Mouse (Mus musculus): ENCODE measurements around the gene Sgip1. TPM values are rescaled to one million over a fixed set of nuclear protein-coding genes. Genes with fewer than 3 reads are reported as not detected.
A peak's percentile ranks its signal among the peaks of the same experiment; 100 is the strongest.

Sgip1 gene
- polyA plus RNA-seq, 1 experiment = 10.3 TPM

DNA sequence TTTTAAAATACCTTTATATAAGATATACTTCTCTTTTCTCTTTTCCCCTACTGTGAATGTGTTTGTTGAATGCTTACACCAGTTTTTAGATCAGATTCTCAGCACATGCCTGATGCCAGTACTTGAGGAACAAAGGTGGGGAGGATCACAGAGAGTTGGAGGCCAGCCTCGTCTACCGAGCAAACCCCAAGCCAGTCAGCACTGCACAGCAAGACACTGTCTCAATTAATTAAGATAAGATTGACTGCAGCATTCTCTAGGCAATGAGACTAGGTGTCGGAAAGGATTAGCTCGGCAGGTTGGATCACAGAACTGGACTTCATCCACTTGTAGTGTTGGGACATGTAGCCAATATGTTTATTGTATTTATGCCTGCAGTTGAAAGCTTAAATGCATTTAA is 246.2 kb downstream of the Sgip1 start:
- Histone ChIP-seq H3K4me1 (ENCODE audit: control insufficient read depth, insufficient read depth, low read length) (peaks cover 2% of the 10 kb centered on the region), H3K27ac (ENCODE audit: control insufficient read depth, insufficient read depth, low read depth, low read length) (no peak overlapping the region), H3K4me3 (ENCODE audit: control insufficient read depth, low read depth, low read length) (peak overlapping the region; percentile 62), H3K36me3 (ENCODE audit: control insufficient read depth, insufficient read depth, low read length) (no peaks in the 10 kb centered on the region), H3K27me3 (ENCODE audit: control insufficient read depth, insufficient read depth, low read length) (no peaks in the 10 kb centered on the region)
- TF ChIP-seq POLR2A (IDR thresholded peaks at IDR 0.05; ENCODE audit: control insufficient read depth, low read depth, low read length) = no peak
- no peak for TF ChIP-seq CTCF (IDR thresholded peaks at IDR 0.05; ENCODE audit: control insufficient read depth, insufficient read depth, insufficient replicate concordance, low read depth, low read length)

DNA sequence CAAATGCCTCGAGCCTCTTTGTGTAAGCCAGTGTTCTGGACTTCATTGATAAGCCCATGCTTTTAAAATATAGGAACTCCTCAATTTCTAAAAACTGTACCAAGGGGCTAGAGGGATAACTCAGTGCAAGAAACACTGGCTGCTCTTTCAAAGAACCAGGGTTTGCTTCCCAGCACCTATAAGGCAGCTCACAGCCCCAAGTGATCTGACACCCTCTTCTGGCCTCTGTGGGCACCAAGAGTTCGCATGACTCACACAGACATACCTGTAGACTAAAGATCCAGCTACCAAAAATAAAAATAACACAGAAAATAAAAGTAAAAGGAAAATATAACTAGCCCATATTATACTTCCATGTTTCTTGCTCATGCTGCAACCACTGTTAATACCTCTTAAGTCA is 246.7 kb downstream of the Sgip1 start:
- Histone ChIP-seq H3K27ac (ENCODE audit: control insufficient read depth, insufficient read depth, low read depth, low read length) (no peak overlapping the region), H3K4me1 (ENCODE audit: control insufficient read depth, insufficient read depth, low read length) (peaks cover 2% of the 10 kb centered on the region), H3K4me3 (ENCODE audit: control insufficient read depth, low read depth, low read length) (peak overlapping the region; percentile 24; the same call in 1 of the 2 replicates), H3K36me3 (ENCODE audit: control insufficient read depth, insufficient read depth, low read length) (no peaks in the 10 kb centered on the region), H3K27me3 (ENCODE audit: control insufficient read depth, insufficient read depth, low read length) (no peaks in the 10 kb centered on the region)
- TF ChIP-seq CTCF (IDR thresholded peaks at IDR 0.05; ENCODE audit: control insufficient read depth, insufficient read depth, insufficient replicate concordance, low read depth, low read length) = no peak
- no peak for TF ChIP-seq POLR2A (IDR thresholded peaks at IDR 0.05; ENCODE audit: control insufficient read depth, low read depth, low read length)

- peaks cover 2% of the 10 kb centered on the region for H3K4me1 ChIP-seq (ENCODE audit: control insufficient read depth, insufficient read depth, low read length)
- no peaks in the 10 kb centered on the region for H3K27me3 ChIP-seq (ENCODE audit: control insufficient read depth, insufficient read depth, low read length)
- TF ChIP-seq POLR2A (IDR thresholded peaks at IDR 0.05; ENCODE audit: control insufficient read depth, low read depth, low read length) = no peak
- no peak for TF ChIP-seq CTCF (IDR thresholded peaks at IDR 0.05; ENCODE audit: control insufficient read depth, insufficient read depth, insufficient replicate concordance, low read depth, low read length)
- no peak overlapping the region for H3K27ac ChIP-seq (ENCODE audit: control insufficient read depth, insufficient read depth, low read depth, low read length)
- H3K4me3 ChIP-seq (ENCODE audit: control insufficient read depth, low read depth, low read length) = no peak overlapping the region
- H3K36me3 ChIP-seq (ENCODE audit: control insufficient read depth, insufficient read depth, low read length) = no peaks in the 10 kb centered on the region
These were observed 247.4 kb downstream of the Sgip1 start for GRCm38 (mm10) chr4:102988526-102988925.

DNA sequence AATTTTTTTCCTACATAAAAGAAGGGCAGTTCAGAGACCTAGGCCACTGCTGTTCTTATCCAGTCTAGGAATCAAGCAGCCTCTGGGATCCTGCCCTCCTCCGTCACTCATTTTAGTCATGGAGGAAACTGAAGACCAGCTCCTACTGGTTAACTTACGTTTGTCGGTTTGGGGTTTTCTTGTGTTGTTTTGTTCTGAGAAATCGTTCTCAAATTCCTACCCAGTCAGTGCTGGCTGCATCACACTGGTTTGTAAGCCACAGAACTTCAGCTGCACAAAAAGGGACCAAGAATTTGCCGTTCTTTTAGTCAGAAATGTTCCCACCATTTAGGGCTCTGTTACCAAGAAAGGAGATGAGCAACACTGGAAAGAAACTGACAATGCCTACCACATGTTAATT is 248.3 kb downstream of the Sgip1 start:
- TF ChIP-seq CTCF (IDR thresholded peaks at IDR 0.05; ENCODE audit: control insufficient read depth, insufficient read depth, insufficient replicate concordance, low read depth, low read length) (no peak), POLR2A (IDR thresholded peaks at IDR 0.05; ENCODE audit: control insufficient read depth, low read depth, low read length) (no peak)
- Histone ChIP-seq H3K4me1 (ENCODE audit: control insufficient read depth, insufficient read depth, low read length) (peaks cover 2% of the 10 kb centered on the region), H3K27ac (ENCODE audit: control insufficient read depth, insufficient read depth, low read depth, low read length) (no peak overlapping the region), H3K36me3 (ENCODE audit: control insufficient read depth, insufficient read depth, low read length) (no peaks in the 10 kb centered on the region), H3K4me3 (ENCODE audit: control insufficient read depth, low read depth, low read length) (no peak overlapping the region), H3K27me3 (ENCODE audit: control insufficient read depth, insufficient read depth, low read length) (no peaks in the 10 kb centered on the region)

DNA sequence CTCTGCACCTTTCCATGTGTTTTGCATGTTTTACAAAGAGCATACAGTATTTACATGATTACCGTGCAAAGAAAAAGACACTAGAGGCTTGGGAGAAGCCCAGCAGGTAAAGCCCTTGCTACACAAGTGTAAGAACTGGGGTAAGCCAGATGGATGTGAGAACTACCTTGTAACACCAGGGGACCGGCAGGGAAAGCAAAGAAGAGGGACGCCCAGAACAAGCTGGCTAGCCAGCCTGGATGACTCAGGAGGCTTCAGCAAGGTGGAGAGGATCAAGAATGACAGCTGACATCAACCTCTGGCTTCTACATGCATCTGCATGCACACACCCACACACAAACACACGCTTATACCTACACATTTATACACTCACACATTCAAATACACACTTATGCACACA is 248.9 kb downstream of the Sgip1 start:
- TF ChIP-seq POLR2A (IDR thresholded peaks at IDR 0.05; ENCODE audit: control insufficient read depth, low read depth, low read length) = no peak
- no peak for TF ChIP-seq CTCF (IDR thresholded peaks at IDR 0.05; ENCODE audit: control insufficient read depth, insufficient read depth, insufficient replicate concordance, low read depth, low read length)
- no peaks in the 10 kb centered on the region for H3K27me3 ChIP-seq (ENCODE audit: control insufficient read depth, insufficient read depth, low read length)
- H3K4me3 ChIP-seq (ENCODE audit: control insufficient read depth, low read depth, low read length) = no peak overlapping the region
- H3K27ac ChIP-seq (ENCODE audit: control insufficient read depth, insufficient read depth, low read depth, low read length) = no peak overlapping the region
- no peaks in the 10 kb centered on the region for H3K36me3 ChIP-seq (ENCODE audit: control insufficient read depth, insufficient read depth, low read length)
- peaks cover 2% of the 10 kb centered on the region for H3K4me1 ChIP-seq (ENCODE audit: control insufficient read depth, insufficient read depth, low read length)

GRCm38 (mm10) chr4:102990595-102991340 is 249.7 kb downstream of the Sgip1 start:
- Histone ChIP-seq H3K4me1 (ENCODE audit: control insufficient read depth, insufficient read depth, low read length) (peaks cover 2% of the 10 kb centered on the region; the same call in 1 of the 2 replicates), H3K27me3 (ENCODE audit: control insufficient read depth, insufficient read depth, low read length) (no peaks in the 10 kb centered on the region), H3K36me3 (ENCODE audit: control insufficient read depth, insufficient read depth, low read length) (no peaks in the 10 kb centered on the region), H3K4me3 (ENCODE audit: control insufficient read depth, low read depth, low read length) (no peak overlapping the region), H3K27ac (ENCODE audit: control insufficient read depth, insufficient read depth, low read depth, low read length) (no peak overlapping the region)
- TF ChIP-seq CTCF (IDR thresholded peaks at IDR 0.05; ENCODE audit: control insufficient read depth, insufficient read depth, insufficient replicate concordance, low read depth, low read length) = no peak
- TF ChIP-seq POLR2A (IDR thresholded peaks at IDR 0.05; ENCODE audit: control insufficient read depth, low read depth, low read length) = no peak

GRCm38 (mm10) chr4:102991685-102992084 is 250.6 kb downstream of the Sgip1 start:
- no peak overlapping the region for H3K27ac ChIP-seq (ENCODE audit: control insufficient read depth, insufficient read depth, low read depth, low read length)
- H3K4me1 ChIP-seq (ENCODE audit: control insufficient read depth, insufficient read depth, low read length) = no peaks in the 10 kb centered on the region
- no peaks in the 10 kb centered on the region for H3K27me3 ChIP-seq (ENCODE audit: control insufficient read depth, insufficient read depth, low read length)
- no peak for TF ChIP-seq POLR2A (IDR thresholded peaks at IDR 0.05; ENCODE audit: control insufficient read depth, low read depth, low read length)
- no peak for TF ChIP-seq CTCF (IDR thresholded peaks at IDR 0.05; ENCODE audit: control insufficient read depth, insufficient read depth, insufficient replicate concordance, low read depth, low read length)
- H3K36me3 ChIP-seq (ENCODE audit: control insufficient read depth, insufficient read depth, low read length) = no peaks in the 10 kb centered on the region
- no peak overlapping the region for H3K4me3 ChIP-seq (ENCODE audit: control insufficient read depth, low read depth, low read length)

Measured in testis, adult 2 months (tissue).